Mouse (Mus musculus) adrenal gland, adult 2 months (tissue): ENCODE data around the gene Sp6. TPM values are rescaled to one million over a fixed set of nuclear protein-coding genes. Genes with fewer than 3 reads are reported as not detected.
A peak's percentile ranks its signal among the peaks of the same experiment; 100 is the strongest.

Experiments
- DNase-seq: peaks from one replicate; pipeline ENCODE4 v3.0.0; 2021
- polyA plus RNA-seq: library from polyadenylated mRNA; depleted of rRNA; stranded (reverse); fragments of >200 nt; gene quantifications from 2 replicates; pipeline ENCODE4 v1.2.3, GENCODE M21; 2012
- total RNA-seq, 2 experiments: library from RNA; stranded (reverse); gene quantifications; 2 replicates each; pipeline ENCODE4 v1.2.3; 2021

Gene Sp6
- total and polyA plus RNA-seq, 3 experiments = 0.09 to 0.24 (median 0.10) TPM

DNA sequence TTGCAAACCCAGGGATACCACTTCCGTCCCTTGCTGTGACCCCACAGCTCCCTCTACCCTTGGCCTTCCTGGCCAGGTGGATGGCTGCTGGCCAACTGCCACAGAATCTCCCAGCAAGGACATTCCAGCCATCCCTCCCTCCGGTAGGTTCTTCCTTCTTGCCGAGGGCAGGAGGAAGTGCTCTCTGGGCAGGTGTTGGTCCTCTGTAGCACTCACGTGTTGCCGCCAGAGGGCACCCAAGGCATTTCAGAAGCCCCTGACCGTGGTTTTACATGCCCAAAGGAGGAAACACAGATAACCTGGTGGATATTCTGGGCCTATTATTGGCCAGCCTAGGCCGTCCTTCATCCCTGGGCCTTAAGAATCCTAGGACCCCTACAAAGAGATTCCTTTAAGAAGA, 30.8 kb upstream of the Sp6 start:
- DNase-seq = peak; percentile 81

GRCm38 (mm10) chr11:96982859-96983258, 30.3 kb upstream of the Sp6 start, which contains the start of gene Sp2:
TSS of gene Sp2 (minus strand) at chr11:96982959.
- DNase-seq = no peak

DNA sequence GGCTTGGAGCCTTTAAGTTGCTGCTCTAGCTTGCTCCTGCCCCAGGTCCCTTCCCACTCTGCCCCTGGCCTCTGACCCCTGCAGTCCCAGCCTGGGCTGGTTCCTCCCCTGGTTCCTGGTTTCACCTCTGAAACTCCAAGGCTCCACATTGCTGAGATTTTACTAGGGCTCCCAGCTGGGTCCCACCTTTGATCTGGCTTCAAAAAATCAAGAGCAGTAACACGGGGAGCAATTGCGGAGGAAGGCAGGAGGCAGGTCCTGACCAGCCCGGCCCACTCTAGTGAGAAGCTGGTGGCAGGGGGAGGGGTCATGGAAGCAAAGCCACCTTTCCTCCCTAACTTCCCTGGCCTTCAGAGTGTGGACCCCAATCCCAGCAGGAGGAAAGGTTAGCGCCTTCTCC, 28.3 kb upstream of the Sp6 start:
- no peak for DNase-seq

- no peak for DNase-seq
These were observed 26.7 kb upstream of the Sp6 start for GRCm38 (mm10) chr11:96986463-96986862.

DNA sequence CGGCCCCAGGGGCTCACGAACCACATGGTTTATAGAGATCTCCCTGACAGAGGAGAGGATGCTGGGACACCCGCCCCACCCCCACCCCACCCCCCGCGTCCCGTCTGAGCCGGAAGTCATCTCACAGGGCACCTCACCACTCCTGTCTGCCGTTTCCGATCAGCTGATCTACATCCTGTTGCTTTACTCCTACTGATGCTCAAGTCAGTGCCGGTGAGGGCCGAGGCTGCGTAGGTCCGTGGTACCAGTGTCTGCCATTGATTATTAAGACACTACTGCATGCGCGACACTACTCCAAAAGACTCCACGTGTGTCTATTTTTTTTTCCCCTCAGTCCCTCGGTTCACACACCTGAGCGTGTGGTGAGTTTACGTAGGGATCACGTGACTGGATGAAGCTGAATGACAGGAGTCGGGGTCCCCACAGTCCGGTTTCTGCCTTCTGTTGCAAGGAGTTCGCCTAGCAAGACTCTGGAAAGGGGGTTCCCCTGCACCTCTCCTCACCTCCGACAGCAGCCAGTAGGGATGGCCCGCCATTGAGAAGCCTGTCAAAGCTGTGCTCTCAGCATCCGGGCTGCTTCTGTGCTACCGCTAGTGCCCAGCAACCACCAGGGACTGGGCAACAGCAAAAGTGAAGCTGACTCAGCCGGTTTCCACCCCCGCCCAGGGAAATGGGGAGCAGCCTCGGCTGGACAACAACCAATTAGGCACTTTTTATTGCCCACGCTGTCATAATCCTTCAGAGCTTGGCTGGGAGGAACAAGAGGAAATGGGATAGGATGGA, 25.1 kb upstream of the Sp6 start:
- no peak for DNase-seq

DNA sequence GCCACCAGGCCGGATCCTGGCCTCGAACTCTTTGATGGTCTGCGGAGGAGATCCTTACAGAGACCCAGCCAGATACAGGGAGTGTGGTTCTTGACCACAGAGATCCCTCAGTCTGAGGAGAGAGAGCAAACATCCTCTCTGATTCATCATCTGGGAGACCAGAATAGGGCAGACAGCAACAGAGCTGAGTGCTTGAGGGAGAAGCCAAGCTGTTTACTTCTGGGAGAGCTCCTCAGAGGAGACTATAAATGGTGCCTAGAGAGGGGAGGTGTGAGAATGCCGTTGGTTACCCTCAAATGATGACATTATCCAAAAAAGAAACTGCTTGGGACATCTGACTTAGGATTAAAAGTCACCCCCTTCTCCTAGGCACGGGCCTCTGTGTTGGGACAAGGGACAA, 21.7 kb upstream of the Sp6 start:
- DNase-seq = no peak

DNA sequence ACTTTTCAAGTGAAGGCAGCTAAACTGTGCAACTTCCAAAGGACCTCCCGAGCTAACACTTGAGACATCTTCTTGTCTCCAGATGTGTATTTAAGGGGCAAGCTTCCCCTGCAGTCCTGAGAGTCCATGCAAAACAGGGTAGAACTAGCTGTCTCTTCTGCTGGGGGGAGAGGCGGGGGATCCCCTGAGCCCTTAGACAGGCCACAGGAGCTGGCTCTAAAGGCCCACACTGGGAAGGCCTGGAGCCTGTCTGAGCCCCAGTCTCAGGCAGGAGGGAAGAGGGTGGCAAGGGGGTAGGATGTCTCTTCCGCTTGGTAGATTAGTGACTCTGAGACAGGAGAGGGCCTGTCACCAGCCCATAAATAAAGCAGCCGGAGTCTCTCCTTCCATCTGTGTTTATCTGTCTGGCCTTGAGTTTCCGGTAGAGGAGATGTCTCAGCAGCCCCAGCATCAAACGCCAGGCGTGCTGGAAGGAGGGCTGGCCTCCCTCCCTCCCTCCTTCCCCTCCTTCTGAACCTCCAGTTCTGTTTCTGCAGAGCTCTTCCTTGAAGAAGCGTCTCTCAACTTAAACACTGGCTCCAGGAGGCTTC, 20.4 kb upstream of the Sp6 start:
- DNase-seq = peak; percentile 50

- DNase-seq = no peak
These were observed 18.2 kb upstream of the Sp6 start for GRCm38 (mm10) chr11:96995031-96995430.

GRCm38 (mm10) chr11:96995836-96996772, 17.1 kb upstream of the Sp6 start:
- DNase-seq = no peak

GRCm38 (mm10) chr11:96996773-96997379, 16.3 kb upstream of the Sp6 start:
- DNase-seq = no peak

DNA sequence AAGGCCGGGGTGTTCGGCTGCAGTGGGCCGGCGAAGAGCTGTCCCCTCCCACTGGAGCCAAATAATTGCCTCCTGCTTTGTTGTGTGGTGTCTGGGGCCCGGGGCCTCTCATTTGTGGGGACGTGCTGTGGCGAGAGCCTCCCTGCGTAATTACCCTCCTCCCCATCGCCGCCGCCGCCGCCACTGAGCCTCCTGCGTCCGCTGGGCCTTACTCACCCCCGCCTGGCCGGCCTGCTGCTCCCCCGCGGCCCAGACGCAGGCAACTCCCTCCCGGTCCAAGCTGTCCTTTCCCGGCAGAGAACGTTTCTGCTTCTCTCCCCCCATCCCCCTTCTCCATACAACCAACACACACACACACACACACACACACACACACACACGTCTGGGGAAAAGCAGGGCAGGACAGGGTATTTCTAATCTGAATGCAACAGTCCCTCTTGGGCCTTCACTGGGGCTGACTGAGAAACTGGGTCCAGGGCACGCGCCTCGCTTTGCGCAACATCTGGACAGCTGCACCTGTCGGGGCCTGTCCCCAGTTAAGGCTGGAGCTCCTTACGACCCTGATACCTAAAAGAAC, 15.7 kb upstream of the Sp6 start:
- DNase-seq = peak; percentile 44

DNA sequence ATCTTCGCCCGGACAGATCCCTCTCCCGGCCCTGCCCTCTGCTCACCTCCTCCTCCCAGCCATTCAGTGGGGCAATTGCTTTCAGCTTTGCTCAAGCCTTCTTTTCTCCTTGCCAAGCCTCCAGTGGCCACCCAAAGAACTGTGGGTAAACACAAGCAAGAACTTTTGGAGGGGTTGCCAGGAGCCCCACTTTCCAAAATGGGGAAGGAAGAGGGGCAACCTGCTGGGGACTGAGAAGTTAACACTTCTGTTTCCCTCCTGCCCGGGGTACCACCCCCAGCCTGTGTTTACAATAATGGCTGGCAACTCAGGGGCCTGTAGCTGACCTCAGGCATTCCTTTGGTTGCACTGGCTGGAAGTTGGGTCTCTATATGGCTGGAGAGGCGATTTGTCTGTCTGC, 10.0 kb upstream of the Sp6 start:
- DNase-seq = no peak

- no peak for DNase-seq
These were observed 6.0 kb upstream of the Sp6 start for GRCm38 (mm10) chr11:97007093-97007794.

DNA sequence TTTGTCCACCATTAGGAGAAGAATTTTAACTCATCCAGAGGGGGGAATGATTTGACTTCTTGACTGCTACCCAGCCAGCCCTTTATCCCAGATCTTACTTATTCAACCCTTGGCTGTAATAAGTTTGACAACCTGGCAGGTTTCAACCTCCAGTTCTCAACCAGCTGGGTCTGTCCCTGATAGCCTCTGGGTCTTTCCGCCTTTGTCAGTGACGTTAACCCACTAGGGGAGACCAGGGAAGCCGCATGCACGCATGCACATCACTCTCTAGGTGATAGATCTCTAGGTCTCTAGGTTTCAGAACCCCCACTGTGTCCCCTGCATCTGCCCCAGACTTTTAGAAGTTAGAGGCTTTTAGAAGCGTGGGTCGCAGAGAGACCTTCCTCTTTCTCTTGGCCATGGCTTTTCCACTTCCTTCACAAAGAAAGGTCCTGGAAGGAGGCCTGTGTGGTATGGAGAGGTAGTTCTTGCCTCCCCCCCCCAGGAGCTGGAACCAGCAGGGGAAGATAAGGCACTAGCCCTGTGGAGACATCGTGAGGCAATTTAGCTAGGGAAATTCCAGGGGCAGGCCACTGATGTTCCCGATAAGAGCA, 3.9 kb upstream of the Sp6 start:
- DNase-seq = no peak

- no peak for DNase-seq
These were observed 4.7 kb downstream of the Sp6 start for GRCm38 (mm10) chr11:97017696-97018582.

- peak; percentile 47 for DNase-seq
These were observed 5.6 kb downstream of the Sp6 start for GRCm38 (mm10) chr11:97018583-97019344.

GRCm38 (mm10) chr11:97019345-97019708, 6.1 kb downstream of the Sp6 start:
- no peak for DNase-seq

GRCm38 (mm10) chr11:97021121-97021765, 8.0 kb downstream of the Sp6 start:
- no peak for DNase-seq
